Mouse (Mus musculus): ENCODE results near the gene Uck1. TPM values are rescaled to one million over a fixed set of nuclear protein-coding genes. Genes with fewer than 3 reads are reported as not detected.

The Uck1 gene
- 225 and 238 TPM in 2 replicates for polyA plus RNA-seq (2012; rRNA removed)

DNA sequence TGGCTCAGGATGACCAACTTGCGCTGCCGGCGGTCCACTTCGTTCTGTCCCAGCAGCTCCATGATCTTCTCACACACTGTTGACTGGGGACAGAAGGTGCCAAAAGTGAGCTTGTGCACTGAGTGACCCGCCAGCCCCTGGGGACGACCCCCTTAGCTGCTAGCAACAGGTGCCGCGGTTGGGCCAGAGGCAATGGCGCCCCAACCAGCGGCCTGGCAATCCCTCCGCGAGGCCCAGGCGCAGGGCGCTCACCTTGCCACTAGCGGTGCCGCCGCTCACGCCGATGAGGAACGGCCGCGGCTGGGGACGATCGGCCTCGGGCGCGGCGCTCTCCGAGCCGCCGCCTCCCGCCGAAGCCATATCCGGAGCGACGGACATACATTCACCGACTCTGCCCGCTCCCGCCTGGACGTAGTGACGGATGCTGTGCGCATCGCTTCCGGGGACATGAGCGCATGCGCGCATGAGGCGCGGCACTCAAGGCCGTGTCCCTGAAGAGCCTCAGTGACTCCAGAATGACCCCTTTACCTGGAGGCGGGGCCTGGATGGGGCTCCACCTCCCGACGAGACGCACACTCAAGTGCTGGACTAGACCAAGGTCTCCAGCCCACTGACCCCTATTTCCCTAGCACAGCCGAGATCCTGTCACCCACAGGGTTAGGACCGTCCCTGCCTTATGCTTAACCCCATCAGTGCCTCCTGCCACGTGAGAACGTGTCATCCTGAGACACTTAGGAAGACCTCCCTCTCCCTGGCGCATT lies at the start of gene Uck1:
TSS of gene Uck1 (minus strand) at position 503 of the 761 bp plus-strand sequence.

DNA sequence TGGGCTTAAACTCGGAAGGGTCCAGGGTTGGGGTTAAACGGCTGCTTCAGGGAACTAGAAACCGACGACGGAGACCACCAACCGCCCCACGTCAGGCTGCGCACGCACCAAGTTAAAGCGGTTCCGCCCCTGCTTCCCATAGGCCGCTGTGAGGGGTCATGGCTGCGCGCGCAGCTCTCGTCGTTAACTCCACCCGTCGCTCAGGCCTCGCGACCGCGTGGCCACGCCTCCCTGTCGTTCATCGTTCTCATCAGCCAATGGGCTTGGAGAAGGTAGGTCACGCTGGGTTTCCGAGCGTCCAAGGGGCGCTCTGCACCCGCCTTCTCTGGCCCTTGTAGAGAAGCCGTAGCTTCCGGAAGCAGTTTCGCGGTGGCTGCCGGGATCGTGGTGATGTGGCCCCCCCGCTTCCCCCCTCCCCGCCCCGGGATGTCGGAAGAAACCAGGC lies 28.0 kb upstream of the Uck1 start, which contains the start of gene Swi5:
TSS of gene Swi5 (minus strand) at position 153 of the 445 bp plus-strand sequence.

DNA sequence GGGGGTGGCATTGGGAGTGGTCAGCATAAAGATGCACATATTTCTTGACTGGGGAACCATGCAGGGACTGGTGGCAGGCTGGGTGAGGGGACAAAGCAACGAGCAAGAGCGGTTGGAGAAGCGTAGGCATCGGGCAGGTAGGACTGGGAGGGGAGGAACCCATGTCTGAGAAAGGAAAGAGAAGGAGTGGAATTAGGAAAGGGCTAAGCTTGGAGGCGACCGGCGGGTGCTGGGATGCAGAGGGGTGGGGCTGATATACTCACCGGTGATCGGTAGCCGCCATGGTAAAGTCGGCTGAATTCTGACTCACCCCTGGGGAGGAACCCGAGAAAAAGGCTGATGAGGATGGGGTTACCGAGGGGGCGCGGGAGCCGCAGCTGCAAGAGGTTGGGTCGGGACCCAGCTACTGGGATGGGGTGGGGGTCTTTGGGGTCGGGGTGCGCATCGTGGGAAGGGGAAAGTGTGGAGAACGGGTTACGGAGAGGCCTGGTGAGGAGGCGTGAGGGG lies 27.4 kb upstream of the Uck1 start, which contains the start of gene Golga2:
TSS of gene Golga2 (plus strand) at position 51 of the 507 bp plus-strand sequence.

DNA sequence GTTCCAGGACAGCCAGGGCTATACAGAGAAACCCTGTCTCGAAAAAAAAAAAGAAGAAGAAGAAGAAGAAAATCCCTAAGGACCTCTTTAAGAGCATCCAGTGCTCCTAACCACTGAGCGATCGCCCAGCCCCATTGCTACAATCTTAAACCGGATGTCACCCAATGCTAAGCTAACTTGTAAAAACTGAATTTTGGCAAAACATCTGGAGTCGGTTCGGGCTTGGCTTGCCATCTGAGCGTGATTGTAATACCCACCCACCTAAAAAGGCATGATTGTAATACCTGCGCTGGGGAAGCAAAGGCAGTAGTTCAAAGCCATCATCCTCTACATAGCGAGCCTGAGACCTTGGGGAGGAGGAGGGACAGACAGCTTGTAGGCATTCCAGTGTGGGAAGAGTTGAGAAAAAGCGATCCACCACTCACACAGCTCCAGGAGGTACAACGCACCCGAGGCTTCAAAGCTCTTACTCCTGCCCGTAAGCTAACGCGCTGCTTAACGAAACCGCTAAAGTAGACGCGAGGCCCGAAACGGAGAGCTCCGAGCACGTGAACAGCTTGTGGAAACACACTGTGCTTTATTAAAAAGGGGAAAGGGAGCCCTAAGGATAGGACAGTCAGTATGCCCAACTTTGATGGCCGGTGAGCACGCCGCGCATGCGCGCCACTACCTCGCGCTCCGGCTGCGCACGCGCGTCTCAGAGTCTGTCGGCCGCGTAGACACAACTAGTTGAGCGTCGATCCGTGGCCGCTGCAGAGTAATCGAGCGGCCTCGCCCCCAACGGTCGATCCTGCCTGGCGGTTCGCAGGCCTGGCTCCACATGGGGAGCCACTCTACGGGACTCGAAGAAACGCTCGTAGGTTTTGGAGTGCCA lies 23.8 kb downstream of the Uck1 start, which contains the start of gene Pomt1:
TSS of gene Pomt1 (plus strand) at position 705 of the 874 bp plus-strand sequence.

Other genes with a start within 250 kb of the Uck1 start
- 20.4 and 35.3 TPM in 2 replicates for gene Fam78a, start 175.3 kb downstream of the Uck1 start, polyA plus RNA-seq (2012; rRNA removed)
- 38.3 and 48.7 TPM in 2 replicates for gene Plpp7, start 164.6 kb downstream of the Uck1 start, polyA plus RNA-seq (2012; rRNA removed)
- gene Prrc2b, start 109.1 kb downstream of the Uck1 start, polyA plus RNA-seq (2012; rRNA removed) = 90.9 and 101 TPM in 2 replicates
- gene Pomt1, start 23.6 kb downstream of the Uck1 start, polyA plus RNA-seq (2012; rRNA removed) = 74.2 and 83.8 TPM in 2 replicates
- gene Golga2, start 27.2 kb upstream of the Uck1 start, polyA plus RNA-seq (2012; rRNA removed) = 49.3 and 53.1 TPM in 2 replicates
- gene Swi5, start 27.9 kb upstream of the Uck1 start, polyA plus RNA-seq (2012; rRNA removed) = 134 and 165 TPM in 2 replicates
- 395 and 555 TPM in 2 replicates for gene Ciz1, start 92.2 kb upstream of the Uck1 start, polyA plus RNA-seq (2012; rRNA removed)
- gene Dnm1, start 93.2 kb upstream of the Uck1 start, polyA plus RNA-seq (2012; rRNA removed) = 141 and 169 TPM in 2 replicates
- gene 1110008P14Rik, start 121.8 kb upstream of the Uck1 start, polyA plus RNA-seq (2012; rRNA removed) = 335 and 395 TPM in 2 replicates
- 201 and 263 TPM in 2 replicates for gene Lcn2, start 128.1 kb upstream of the Uck1 start, polyA plus RNA-seq (2012; rRNA removed)
- gene Ptges2, start 135.7 kb upstream of the Uck1 start, polyA plus RNA-seq (2012; rRNA removed) = 32.5 and 39.0 TPM in 2 replicates
- 5.6 and 7.1 TPM in 2 replicates for gene Naif1, start 190.3 kb upstream of the Uck1 start, polyA plus RNA-seq (2012; rRNA removed)
- 17.3 and 18.1 TPM in 2 replicates for gene Slc25a25, start 191.3 kb upstream of the Uck1 start, polyA plus RNA-seq (2012; rRNA removed)